Mouse (Mus musculus): ENCODE results near the gene Prdm9.

Gene Prdm9

DNA sequence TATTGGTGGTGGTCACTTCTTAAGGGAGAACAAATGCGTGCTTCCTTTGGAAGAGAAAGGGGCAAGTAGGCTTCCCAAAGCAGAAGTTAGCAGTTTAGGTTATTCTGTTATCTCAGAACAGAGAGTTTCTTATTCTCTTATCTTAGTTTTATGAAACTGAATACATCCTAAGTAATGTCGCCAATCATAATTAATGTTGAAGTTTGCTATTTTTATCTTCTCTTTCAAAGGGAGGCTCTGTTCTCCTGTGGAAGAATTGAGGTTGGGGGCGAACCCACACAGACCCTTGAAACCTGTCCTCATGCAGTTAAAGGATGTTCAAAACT, 36.4 kb downstream of the Prdm9 start:
- DNase-seq (ENCODE audit: low read depth, low spot score): no peak

DNA sequence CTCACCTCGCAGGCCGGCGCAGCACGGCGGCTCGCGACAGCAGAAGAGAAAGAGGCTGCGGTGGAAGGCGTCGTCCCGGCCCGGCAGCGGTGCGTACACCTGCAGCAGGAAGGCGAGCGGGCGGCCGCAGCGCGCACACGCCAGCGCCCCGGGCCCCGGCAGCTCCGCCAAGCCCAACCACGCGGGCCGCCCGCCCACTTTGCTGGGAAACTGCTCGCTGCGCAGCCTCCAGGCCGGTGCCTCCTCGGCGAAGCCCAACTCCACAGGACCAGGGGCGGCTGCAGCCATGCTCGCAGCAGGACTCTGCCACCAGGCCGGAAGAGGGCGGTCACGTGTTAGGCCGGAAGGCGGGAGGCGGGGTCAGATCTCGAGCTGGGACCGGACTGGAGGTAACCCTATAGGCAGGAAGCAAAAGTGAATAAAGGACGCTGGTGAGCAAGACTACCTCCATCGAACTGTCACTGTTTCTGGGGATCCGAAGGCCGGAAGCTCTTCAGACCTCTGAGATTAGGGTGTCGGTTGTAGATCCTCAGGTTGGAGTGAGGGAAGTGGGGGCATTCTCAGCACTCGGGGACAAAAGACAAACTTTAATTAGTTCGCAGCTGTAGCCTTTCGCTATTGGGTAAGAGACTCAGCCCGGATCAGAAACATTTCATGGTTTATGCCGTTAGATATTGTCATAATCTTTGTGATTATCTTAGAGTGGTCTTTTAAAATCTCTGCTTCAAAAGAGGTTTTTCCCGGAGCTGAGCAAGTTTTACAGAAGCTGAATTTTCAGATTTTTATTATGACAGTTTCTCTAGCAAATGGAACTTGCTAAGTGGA, 37.0 kb downstream of the Prdm9 start, which contains the start of gene Pdcd2:
Pdcd2 (minus strand) TSS at position 316 of the 825 bp plus-strand sequence.
- DNase-seq (ENCODE audit: low read depth, low spot score): peak; percentile 95

DNA sequence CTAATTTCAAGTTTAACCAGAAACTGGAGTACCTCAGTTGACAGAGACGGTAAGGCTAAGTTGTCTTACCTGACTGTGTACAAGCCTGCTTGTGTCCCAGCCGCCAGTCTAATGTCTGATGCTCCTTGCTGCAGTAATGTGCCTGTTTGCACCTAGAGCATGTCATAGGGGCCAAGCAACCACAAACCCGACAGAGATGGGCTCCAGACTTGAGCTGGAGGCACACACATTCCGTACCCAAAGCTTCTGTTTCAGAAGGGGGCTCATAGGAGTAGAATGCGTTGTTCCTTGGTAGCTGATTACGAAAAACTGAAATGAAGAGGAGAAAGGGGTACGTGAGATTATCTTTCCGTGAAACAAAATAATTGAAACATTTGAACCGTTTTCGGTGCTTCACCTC, 37.9 kb downstream of the Prdm9 start:
- peak; percentile 14 for DNase-seq (ENCODE audit: low read depth, low spot score)

DNA sequence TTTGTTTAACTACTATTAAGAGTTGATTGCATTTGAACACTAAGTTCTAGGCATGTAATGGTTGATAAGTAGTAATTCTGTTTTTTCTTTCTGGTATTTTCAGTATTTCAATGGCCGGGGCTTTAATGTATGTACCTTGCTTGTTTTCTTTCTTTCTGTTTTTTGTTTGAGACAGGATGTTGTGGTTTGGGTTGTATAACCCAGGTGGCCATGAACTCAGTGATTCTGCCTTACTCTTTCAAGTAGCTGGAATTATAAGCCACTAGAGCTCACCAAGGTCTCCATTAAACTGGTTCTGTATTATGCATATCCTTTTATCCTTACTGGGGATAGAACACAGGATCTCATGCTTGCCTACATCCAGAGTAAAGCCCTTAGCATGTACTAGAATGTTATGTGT, 45.4 kb downstream of the Prdm9 start:
- DNase-seq (ENCODE audit: low read depth, low spot score): peak; percentile 34

DNA sequence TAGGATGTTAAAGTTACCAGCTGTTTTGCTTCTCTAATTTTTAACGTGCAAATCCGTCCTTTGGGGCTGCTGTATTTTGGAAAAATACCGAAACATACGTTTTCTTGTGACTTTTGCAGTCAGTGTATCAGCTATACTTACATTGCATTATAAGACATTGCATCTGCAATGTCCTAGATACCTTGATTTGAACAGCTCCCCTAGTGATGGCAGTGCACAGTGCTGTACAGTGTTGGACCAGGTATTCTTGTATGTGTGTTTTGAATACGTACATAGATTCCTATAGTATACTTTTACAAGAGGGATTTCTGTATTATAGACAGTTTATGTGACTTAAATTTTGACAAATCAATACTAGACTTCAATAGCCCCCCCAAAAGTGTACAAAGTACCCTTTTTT, 46.0 kb downstream of the Prdm9 start:
- peak; percentile 18 for DNase-seq (ENCODE audit: low read depth, low spot score)

DNA sequence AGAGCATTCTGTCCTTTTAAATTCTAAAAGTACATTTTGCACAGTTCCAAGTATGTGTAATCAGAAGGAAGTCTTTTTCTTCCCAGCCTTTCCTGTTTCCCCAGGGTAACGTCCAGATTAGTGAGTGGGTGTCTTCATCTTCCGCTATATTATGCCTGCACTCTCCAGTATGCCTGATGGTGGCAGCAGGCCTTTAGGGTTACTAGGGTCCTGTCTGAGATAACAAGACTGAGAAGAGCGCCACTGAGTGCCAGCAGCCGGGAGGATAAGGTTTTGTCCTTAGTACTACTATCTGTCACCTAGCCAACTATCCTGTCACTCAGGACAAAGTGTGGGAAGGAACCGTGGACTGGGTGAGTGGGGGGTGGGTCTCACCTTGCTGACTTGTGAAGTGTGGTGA, 46.4 kb downstream of the Prdm9 start:
- DNase-seq (ENCODE audit: low read depth, low spot score): no peak

DNA sequence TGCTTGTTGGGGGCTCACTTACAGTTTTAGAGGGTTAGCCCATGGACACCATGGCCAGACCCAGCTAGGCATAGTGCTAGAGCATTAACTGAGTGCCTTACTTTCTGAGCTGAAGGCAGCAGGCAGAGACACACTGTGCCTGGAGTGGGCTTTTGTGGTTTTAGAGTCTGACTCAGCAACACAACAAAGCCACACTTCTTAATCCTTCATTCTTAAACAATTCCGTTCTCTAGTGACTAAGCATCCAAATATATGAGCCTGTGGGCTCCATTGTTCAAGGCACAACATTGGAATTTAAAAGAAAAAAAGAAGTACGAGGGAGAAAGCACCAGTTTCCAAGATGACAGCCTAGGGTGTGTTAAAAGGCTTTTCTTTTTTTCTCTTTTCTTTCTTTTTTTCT, 53.5 kb downstream of the Prdm9 start:
- DNase-seq (ENCODE audit: low read depth, low spot score): no peak

DNA sequence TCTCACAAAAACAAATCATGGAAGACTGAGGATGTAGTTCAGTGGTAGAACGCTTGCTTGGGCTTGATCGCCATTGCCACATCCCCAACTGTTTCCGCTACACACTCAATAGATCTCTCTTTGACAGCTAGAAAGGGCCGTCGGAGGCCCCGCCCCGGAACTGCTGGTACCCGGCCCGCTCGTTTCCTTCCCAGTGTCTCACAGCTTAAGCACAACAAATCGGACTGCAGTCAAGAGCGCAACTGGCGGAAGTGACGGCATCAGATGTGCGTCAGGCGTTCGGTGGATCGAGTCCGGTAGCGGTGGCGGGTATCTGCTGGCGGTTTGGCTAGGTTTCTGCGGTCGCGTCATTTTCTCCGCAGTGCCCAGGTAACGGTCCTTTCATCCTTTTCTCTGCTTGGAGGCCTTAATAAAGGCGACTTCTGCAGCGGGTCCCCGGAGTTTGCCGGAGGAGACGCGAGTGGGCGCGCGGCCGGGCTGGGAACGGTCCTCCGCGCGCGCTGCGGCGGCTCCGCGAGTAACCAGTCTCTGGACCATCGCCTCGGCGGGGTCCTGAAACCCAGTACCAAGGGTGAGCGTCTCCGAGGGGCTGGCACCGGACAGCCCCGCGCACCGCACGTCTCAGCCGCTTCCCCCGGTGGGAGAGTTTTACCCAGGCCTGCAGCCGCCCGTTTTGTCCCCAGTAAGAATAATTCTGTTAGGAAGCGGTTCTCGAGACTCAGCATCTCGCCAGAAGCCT, 64.3 kb downstream of the Prdm9 start, which contains the start of the genes Psmb1 and Tbp:
Psmb1 (minus strand) TSS at position 96 of the 739 bp plus-strand sequence.
Tbp (plus strand) TSS at position 233 of the 739 bp plus-strand sequence.
- peak; percentile 98 for DNase-seq (ENCODE audit: low read depth, low spot score)

DNA sequence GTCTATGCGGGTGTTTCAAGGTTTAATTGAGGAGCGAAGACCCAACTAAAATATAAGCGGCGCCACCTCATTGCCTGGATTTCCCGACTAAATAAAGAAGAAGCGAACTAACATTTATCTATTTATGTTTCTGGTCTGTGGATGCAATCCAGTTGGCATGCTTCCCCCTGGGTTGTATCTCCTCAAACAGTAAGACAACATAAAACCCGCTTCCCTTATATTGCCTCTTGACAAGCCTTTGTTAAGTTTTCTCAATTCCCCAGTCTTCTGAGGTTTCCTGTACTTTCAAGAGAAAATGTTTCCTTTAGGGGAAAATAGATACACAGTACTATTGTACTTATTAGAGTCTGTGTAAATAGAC, 65.4 kb downstream of the Prdm9 start:
- DNase-seq (ENCODE audit: low read depth, low spot score): no peak

DNA sequence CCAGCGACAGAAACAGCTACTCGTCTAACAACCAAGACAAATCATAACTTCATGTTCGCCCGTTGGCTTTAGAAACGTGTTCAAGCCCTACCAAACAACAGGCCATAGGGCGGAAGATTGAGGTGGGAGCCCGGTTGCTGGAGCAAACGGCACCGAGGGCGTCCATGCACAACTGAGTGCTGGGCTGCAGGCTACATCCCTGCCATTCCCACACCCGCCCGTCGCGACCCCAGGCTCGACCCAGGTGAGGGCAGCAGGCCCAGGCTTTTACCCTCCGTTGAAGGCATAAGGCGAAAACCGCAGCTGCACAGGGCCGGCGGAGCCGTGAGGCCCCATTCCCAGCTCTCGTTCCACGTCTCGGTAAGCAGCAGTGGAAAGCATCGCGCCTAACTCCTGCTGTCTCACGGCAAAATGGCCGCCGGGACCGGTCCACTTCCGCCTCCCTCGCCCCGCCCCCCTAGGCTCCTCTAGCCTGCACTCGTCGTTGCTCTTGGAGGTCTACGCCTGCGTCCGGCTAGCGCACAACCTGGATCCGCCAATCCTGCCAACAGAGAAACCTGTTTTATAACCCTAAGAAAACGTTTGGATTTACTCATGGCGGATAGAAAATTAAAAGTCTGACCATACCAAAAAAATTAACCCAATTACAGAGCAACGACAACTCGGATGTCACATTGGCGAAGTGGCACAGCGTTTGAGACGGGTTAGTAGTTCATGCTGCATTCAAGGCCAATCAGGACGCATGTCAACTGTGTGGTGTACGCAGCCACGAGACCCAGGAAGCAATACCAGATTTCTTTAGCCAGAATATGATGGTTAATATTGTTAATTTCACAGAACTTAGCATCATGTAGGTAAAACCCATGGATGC, 66.0 kb downstream of the Prdm9 start:
- peak; percentile 95 for DNase-seq (ENCODE audit: low read depth, low spot score)
